8 mouse cellular contexts compared by ENCODE assay signal in genomic region chr11:117809407-117810311, GRCm38 (mm10). TPM values are rescaled to one million over a fixed set of nuclear protein-coding genes. Genes with fewer than 3 reads are reported as not detected.
DNase-seq lines count a peak whose midpoint lies in the region; ATAC-seq and TF ChIP-seq lines count a peak whose summit lies in the region.

TSS of gene Gm20708 (plus strand) at chr11:117809668.
TSS of gene Syngr2 (plus strand) at chr11:117809668.

- peak; percentile 93 for TF ChIP-seq POLR2A in myocyte (IDR thresholded peaks at IDR 0.05; ENCODE audit: insufficient read length, low read depth)

- H3K9me3 ChIP-seq in liver, embryonic 13.5 days (replicated peaks) = no peaks in the 10 kb centered on the region

- H3K27ac ChIP-seq in layer of hippocampus, adult 2 months = peak within 1 kb of the TSS; percentile 71
- H3K27ac ChIP-seq in liver, embryonic 13.5 days = peak within 1 kb of the TSS; percentile 87

- peak within 1 kb of the TSS; percentile 85 for H3K4me3 ChIP-seq in layer of hippocampus, adult 2 months
- H3K4me3 ChIP-seq in liver, embryonic 13.5 days (replicated peaks) = peak within 1 kb of the TSS; percentile 81
- peak within 1 kb of the TSS; percentile 74 for H3K4me3 ChIP-seq in myocyte

- no peaks in the 10 kb centered on the region for H3K27me3 ChIP-seq in liver, embryonic 13.5 days
- no peaks in the 10 kb centered on the region for H3K27me3 ChIP-seq in myocyte (ENCODE audit: control insufficient read depth, insufficient read depth, insufficient read length)

- peaks cover 89% of the 10 kb centered on the region for H3K4me1 ChIP-seq in liver, embryonic 13.5 days (replicated peaks)

- peak within 1 kb of the TSS; percentile 91 for H3K9ac ChIP-seq in liver, embryonic 13.5 days

- peaks cover 79% of the 10 kb centered on the region for H3K36me3 ChIP-seq in liver, embryonic 13.5 days
- peaks cover 4% of the 10 kb centered on the region for H3K36me3 ChIP-seq in myocyte (ENCODE audit: control insufficient read depth, insufficient read depth)

- H3K4me2 ChIP-seq in liver, embryonic 13.5 days = peak within 1 kb of the TSS; percentile 83
- H3K4me2 ChIP-seq in myocyte (ENCODE audit: low read depth) = peak within 1 kb of the TSS; percentile 91

- ATAC-seq in inflammation-experienced regulatory T-cells, adult 6 months = peak; percentile 44
- peak; percentile 72 for ATAC-seq in liver, embryonic 13.5 days (ENCODE audit: low read depth)

- peak in 1 of 2 experiments; percentile 50 for DNase-seq in layer of hippocampus, adult 2 months (ENCODE audit: low spot score in 2 of 2)
- DNase-seq in layer of hippocampus, adult 9-11 months = no peak
- peak; percentile 63 for DNase-seq in c-Kit-positive CD71-positive TER-119-negative erythroid progenitor cells, embryonic 14.5 days (ENCODE audit: low read depth)
- peak; percentile 82 for DNase-seq in gastrocnemius, postnatal 25 days
- DNase-seq in liver, embryonic 13.5 days = peak; percentile 79
- DNase-seq in testis, postnatal 10 days (ENCODE audit: low spot score) = peak; percentile 85

- peak within 1 kb of the TSS; percentile 9 for H3ac ChIP-seq in myocyte (ENCODE audit: control insufficient read depth, insufficient read length)

- no peak for TF ChIP-seq CTCF in layer of hippocampus, adult 2 months (conservative IDR thresholded peaks at IDR 0.05)

- WGBS in liver, embryonic 13.5 days (ENCODE audit: insufficient replicate concordance) = under 1% methylated on average over 75 of the region's 75 CpGs

- H3K79me2 ChIP-seq in myocyte (ENCODE audit: control insufficient read depth, insufficient read depth) = peaks cover 26% of the 10 kb centered on the region

TF ChIP-seq in myocyte, 11 proteins besides CTCF, POLR2A, EP300 and RAD21:
- TF ChIP-seq REST (IDR thresholded peaks at IDR 0.05; ENCODE audit: insufficient read depth, insufficient read length) (no peak), MYOD1 (IDR thresholded peaks at IDR 0.05; ENCODE audit: control insufficient read depth in 1 of 3, insufficient read length in 2 of 3, low read depth in 2 of 3) (peak in 2 of 3 experiments; percentile 61 to 63), USF1 (IDR thresholded peaks at IDR 0.05; ENCODE audit: low read depth) (no peak), POLR2AphosphoS2 (IDR thresholded peaks at IDR 0.05; ENCODE audit: insufficient read length, low read depth) (peak; percentile 82), MYOG (IDR thresholded peaks at IDR 0.05; ENCODE audit: control insufficient read depth in 1 of 3, insufficient read depth in 1 of 3, insufficient read length in 2 of 3, low read depth in 2 of 3) (peak in 2 of 3 experiments; percentile 59 to 61)

RNA-seq across cellular contexts. Expression of gene Gm20708, which starts in this region (rescaled TPM):
- 1 to 10 TPM; 1.6 to 1.7 TPM for total RNA-seq in layer of hippocampus, adult 2 months (2021)
- total RNA-seq in gastrocnemius, postnatal 25 days (2021) = 1 to 10 TPM; 1.0 to 1.1 TPM
- 1 to 10 TPM; 3.1 to 5.0 (median 4.9) TPM for polyA plus RNA-seq in inflammation-experienced regulatory T-cells, adult 6 months (2017; shearing (Covaris generic))
- 0.30 TPM in 1 of 2 replicates, not detected in the other for polyA plus RNA-seq in liver, embryonic 13.5 days (2015; fragmentation: Nextera tagmentation; extraction: Ambion mirVana)
- 0.35 TPM for polyA plus RNA-seq in myocyte (2012; fragmentation: generic; extraction: Trizol)

RNA-seq across cellular contexts. Expression of gene Syngr2, which starts in this region (rescaled TPM):
- total RNA-seq in layer of hippocampus, adult 2 months (2021) = 10 to 100 TPM; 10.2 to 13.4 TPM
- total RNA-seq in gastrocnemius, postnatal 25 days (2021) = 100 to 1,000 TPM; 143 to 146 TPM
- polyA plus RNA-seq in inflammation-experienced regulatory T-cells, adult 6 months (2017; shearing (Covaris generic)) = 100 to 1,000 TPM in 1 of 3 experiments, 10 to 100 TPM in 2; 86.3 to 118 (median 89.8) TPM
- polyA plus RNA-seq in liver, embryonic 13.5 days (2015; fragmentation: Nextera tagmentation; extraction: Ambion mirVana) = 50.5 and 55.3 TPM in 2 replicates
- 109 TPM for polyA plus RNA-seq in myocyte (2012; fragmentation: generic; extraction: Trizol)

Comparison
In these comparisons a context has a peak if more than half of its experiments do, and no peak if none do; other contexts are left out.
1. RNA of gene Syngr2 (total RNA-seq): 143 to 146 TPM in gastrocnemius, postnatal 25 days; 10.2 to 13.4 TPM in layer of hippocampus, adult 2 months; every median in the first group is over 4 times any median in the second.
2. Peak in every context shown above with its lines, with median percentiles within 50 percentile points of each other: H3K4me3 ChIP-seq.